Mouse (Mus musculus) megakaryocyte, embryonic 14.5 days (primary cell): Measurements from ENCODE around the gene Siglech.

Source experiments
- FLI1 ChIP-seq: IDR thresholded peaks from 2 replicates; pipeline ENCODE4 v1.6.1; 2012; ENCODE audit warnings: low read length, inconsistent platforms, mixed read lengths
- GATA1 ChIP-seq: IDR thresholded peaks from 3 replicates; pipeline ENCODE4 v1.6.1; 2012; ENCODE audit warnings: mixed read lengths, low read length, inconsistent platforms, borderline replicate concordance

DNA sequence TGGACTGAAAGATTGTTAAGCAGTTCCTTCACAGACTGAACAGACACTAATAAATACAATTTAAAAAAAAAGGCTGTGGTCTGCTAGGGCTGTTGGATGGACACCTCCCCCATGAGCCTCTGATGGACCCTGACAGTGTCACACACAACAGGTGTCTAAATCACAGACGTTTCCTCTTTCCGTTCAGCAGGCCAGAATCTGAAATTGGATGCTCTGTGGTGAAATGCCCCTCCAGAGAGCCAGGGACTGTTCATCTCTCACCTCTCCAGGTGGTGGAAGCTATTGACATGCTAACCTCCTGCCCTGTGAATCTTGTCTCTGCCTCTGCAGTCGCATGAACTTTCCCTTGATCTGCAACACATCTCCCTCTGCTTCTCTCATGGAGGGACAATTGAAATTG, 14.5 kb downstream of the Siglech start:
- TF ChIP-seq GATA1 (no peak), FLI1 (no peak)
